Mouse (Mus musculus): ENCODE data around the gene 3110082J24Rik.
"Not testable (repeated sequence)": the region's sequence is repeated elsewhere in the genome, so short reads cannot be mapped to it uniquely, and the experiment has no call there.

The 3110082J24Rik gene

DNA sequence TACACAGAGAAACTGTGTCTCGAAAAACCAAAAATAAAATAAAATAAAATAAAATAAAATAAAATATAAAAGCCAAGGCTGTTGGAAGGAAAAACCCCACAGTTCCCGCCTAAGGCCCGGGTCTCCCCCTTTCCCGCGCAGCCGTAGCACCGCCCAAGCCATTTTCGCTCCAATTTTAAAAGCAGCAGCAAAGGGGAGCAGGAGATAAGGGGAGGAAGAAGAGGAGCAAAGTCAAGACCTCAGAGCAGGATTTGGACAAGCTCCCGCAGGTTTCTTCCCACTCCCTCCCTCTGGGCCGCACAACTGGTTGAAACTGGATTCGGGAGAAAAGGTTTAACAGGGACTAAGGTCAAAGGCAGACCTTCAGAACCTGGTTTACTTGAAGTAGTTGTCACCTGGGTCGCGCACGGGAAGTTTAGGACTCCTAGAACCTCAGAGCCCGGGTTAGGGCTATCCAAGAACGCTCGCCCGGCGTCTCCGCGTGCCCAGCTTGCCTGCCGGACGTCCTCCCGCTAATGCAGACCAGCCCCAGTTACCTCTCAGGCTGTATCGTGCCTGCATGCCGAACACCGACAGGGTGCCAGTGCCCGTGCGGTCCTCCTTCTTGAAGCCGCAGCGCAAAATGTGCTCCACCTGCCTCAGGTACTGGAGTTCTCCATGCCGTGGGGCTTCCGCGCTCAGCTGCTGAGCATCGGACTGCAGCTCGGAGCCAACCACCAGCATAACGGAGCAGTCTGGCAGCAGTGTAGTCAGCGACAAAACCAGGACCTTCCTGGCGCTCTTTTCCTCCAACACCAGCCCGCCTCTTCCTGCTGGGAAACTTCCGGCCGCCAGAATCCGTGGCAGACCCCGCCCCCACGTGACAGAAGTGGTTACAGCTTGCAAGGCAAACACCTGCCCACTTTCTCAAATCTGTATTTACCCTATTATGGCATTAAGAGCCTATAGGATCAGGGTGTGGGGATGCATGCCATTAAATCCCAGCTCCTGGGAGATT is 32.8 kb downstream of the 3110082J24Rik start, which contains the start of gene Tyms:
TSS of gene Tyms (minus strand) at position 793 of the 997 bp plus-strand sequence.
- DNase-seq (ENCODE audit: extremely low spot score, low spot score): peak; percentile 88

DNA sequence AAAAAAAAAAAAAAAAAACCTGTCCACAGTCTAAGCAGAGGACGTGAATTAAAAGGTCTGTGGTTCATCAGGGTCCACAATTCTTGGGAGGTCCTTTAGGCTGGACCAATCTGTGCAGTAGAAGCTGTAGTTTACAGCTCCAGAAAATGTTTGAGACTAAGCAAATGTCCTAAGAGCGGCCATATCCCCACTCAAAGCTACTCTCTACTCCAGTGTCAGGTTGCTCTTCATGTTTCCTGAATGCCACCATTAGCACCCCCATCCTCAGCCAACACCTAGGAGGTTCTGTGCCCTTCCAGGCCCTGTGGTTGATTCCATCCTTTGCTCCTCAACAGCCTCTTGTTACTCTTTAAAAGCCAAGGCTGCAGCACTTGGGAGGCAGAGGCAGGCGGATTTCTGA is 33.5 kb downstream of the 3110082J24Rik start:
- no peak for DNase-seq (ENCODE audit: extremely low spot score, low spot score)

DNA sequence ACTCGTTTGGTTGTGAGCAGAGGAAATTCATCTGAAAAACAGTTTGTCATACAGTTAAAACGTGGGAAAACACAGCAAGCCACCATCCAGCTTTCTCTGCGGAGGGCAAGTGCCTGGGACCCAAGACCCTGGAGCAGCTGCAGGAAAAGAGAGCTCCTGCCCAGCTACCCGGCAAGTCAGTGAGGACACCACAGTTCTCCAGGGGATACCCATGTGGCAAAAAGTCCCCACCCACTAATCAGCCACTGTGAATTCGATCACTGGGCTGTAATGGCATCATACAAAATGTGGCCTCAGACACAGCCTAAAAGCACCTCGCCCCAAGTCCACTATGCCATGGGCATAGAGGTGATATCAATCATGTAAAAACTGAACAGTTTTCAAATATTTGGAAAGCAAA is 34.2 kb downstream of the 3110082J24Rik start:
- no peak for DNase-seq (ENCODE audit: extremely low spot score, low spot score)

DNA sequence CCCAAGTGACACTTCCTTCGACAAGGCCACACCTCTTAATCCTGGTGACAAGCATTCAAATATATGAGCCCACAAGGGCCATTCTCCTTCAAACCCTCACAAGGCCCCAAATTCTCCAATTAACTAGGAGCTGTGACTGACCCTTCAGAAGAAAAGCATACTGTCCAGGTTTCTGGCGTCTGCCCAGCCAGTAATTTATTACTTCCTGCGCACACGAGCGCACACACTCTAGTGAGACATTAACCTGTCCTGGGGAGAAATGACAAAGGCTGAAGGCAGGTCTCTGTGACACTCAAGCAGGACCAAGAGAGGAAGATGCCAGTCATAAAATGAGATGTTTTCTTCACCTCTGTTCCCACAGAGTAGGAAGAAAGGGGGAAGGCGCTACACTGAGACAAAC is 38.2 kb downstream of the 3110082J24Rik start:
- no peak for DNase-seq (ENCODE audit: extremely low spot score, low spot score)

DNA sequence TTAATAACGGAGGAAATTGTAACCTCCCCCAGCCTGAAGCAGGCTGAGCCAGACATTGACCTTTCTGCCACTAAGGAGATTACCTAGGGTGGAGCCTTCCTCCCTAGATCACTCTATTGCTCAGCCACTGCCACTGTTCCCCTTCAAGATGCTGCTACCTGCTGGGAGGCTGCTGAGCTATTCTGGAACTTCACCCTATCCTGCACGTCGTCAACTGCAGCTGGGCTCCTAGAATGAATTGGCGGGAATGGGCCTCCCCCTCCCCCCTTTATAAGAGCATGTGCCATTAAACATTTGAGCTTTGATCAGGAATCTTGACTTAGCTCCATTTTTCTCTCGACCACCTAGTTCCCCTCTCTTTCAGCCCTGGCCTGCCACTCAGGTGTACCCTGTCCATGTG is 46.3 kb downstream of the 3110082J24Rik start:
- not testable (repeated sequence) for DNase-seq (ENCODE audit: extremely low spot score, low spot score)

DNA sequence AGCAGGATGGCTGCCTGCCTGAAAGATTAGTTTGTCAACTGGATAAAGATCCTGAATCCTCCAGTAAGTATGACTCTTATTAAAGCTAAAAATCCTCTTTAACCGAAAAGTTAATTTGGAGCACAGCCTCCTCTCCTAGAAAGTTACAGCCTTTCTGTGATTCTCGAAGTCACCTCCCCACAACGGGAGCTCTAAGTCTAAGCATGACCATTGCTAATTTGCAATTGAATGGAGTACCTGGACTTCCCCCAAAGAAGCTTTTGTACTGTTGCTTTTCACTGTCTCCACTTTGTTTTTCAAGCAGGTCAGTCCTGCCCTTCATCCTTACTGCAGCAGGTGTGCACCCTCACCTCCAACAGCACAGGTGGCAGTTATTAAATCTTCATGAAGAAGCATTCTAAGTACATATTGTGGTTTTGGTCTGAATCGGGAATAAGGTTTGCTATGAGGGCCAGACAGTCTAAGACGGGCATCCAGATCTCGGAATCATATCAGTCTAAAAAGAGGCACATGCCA is 47.6 kb downstream of the 3110082J24Rik start:
- DNase-seq (ENCODE audit: extremely low spot score, low spot score): no peak
